In genomic region chr2:51589627-51590026, GRCm38 (mm10) we compare ENCODE assay signal across 26 mouse cellular contexts. TPM values are rescaled to one million over a fixed set of nuclear protein-coding genes. Genes with fewer than 3 reads are reported as not detected.
A peak's percentile ranks its signal among the peaks of the same experiment; 100 is the strongest.
DNase-seq lines count a peak whose midpoint lies in the region; ATAC-seq lines count a peak whose summit lies in the region.
"Had no signal": no experiment of that assay in that cellular context is flagged by ENCODE, and none has a peak within 500 bp of the region (broad histone marks: within the 10 kb centered on the region; RNA-seq: fewer than 3 reads in every experiment).

No protein-coding gene starts in this region.

- DNase-seq in midbrain, embryonic 11.5 days (ENCODE audit: low spot score, missing footprints), result peak; percentile 81
- no peak for DNase-seq in midbrain, embryonic 10.5 days (ENCODE audit: low spot score)
- peak; percentile 58 for DNase-seq in retina, postnatal 1 day
- DNase-seq in lung, postnatal 36 days, result no peak
- DNase-seq in adrenal gland, postnatal 36 days, result no peak
- DNase-seq: adrenal gland, adult 8-10 months; cerebellum, adult 11 months; cerebellum, postnatal 36 days; kidney, adult 18-20 months; lung, postnatal 4 days; thymus, postnatal 25 days had no signal

- no peak overlapping the region for H3K4me2 ChIP-seq in midbrain, embryonic 11.5 days
- H3K4me2 ChIP-seq: limb, embryonic 12.5 days; liver, embryonic 12.5 days; lung, embryonic 14.5 days; neural tube, embryonic 12.5 days had no signal

- no peak overlapping the region for H3K9ac ChIP-seq in midbrain, embryonic 11.5 days (ENCODE audit: low read length)
- H3K9ac ChIP-seq: limb, embryonic 12.5 days; liver, embryonic 12.5 days; lung, embryonic 14.5 days; neural tube, embryonic 12.5 days had no signal

- no peaks in the 10 kb centered on the region for H3K9me3 ChIP-seq in midbrain, embryonic 11.5 days (ENCODE audit: control insufficient read depth, low read length)
- H3K9me3 ChIP-seq in midbrain, embryonic 10.5 days (replicated peaks), result no peaks in the 10 kb centered on the region
- H3K9me3 ChIP-seq: embryonic facial prominence, embryonic 10.5 days; limb, embryonic 12.5 days; liver, embryonic 12.5 days; neural tube, embryonic 12.5 days had no signal

- no peak for ATAC-seq in midbrain, embryonic 11.5 days (ENCODE audit: low FRiP score)
- peak; percentile 60 for ATAC-seq in granulocyte monocyte progenitor cell, adult 5-6 weeks (replicated peaks; ENCODE audit: poor library complexity, severe bottlenecking)
- ATAC-seq in megakaryocyte, adult 5-6 weeks (ENCODE audit: poor library complexity, severe bottlenecking), result peak; percentile 16; the same call in 1 of the 2 replicates
- ATAC-seq: liver, embryonic 12.5 days had no signal

- H3K27me3 ChIP-seq in midbrain, embryonic 11.5 days (ENCODE audit: control insufficient read depth, insufficient read depth, low read length), result no peaks in the 10 kb centered on the region
- no peaks in the 10 kb centered on the region for H3K27me3 ChIP-seq in midbrain, embryonic 10.5 days (ENCODE audit: low read depth, poor library complexity, severe bottlenecking)
- H3K27me3 ChIP-seq: liver, embryonic 12.5 days; neural tube, embryonic 12.5 days had no signal

- WGBS in midbrain, embryonic 11.5 days, result 52% methylated on average over 1 of the region's 1 CpGs
- 70% methylated on average over 1 of the region's 1 CpGs for WGBS in midbrain, embryonic 10.5 days

- peak overlapping the region; percentile 20; the same call in 1 of the 2 replicates for H3K27ac ChIP-seq in midbrain, embryonic 11.5 days (ENCODE audit: low read depth, low read length)
- H3K27ac ChIP-seq in midbrain, embryonic 10.5 days (replicated peaks), result no peak overlapping the region
- H3K27ac ChIP-seq: embryonic facial prominence, embryonic 10.5 days; limb, embryonic 12.5 days; liver, embryonic 12.5 days; neural tube, embryonic 12.5 days had no signal

- H3K36me3 ChIP-seq in midbrain, embryonic 11.5 days (ENCODE audit: control insufficient read depth, insufficient read depth, low read length), result no peaks in the 10 kb centered on the region
- H3K36me3 ChIP-seq in midbrain, embryonic 10.5 days, result no peaks in the 10 kb centered on the region
- H3K36me3 ChIP-seq: embryonic facial prominence, embryonic 10.5 days; limb, embryonic 12.5 days; liver, embryonic 12.5 days; neural tube, embryonic 12.5 days had no signal

- no peaks in the 10 kb centered on the region for H3K4me1 ChIP-seq in midbrain, embryonic 11.5 days (ENCODE audit: control insufficient read depth, insufficient read depth, low read length)
- peaks cover 9% of the 10 kb centered on the region for H3K4me1 ChIP-seq in midbrain, embryonic 10.5 days
- H3K4me1 ChIP-seq: liver, embryonic 12.5 days had no signal

- no peak overlapping the region for H3K4me3 ChIP-seq in midbrain, embryonic 11.5 days (ENCODE audit: low read depth, low read length)
- H3K4me3 ChIP-seq in midbrain, embryonic 10.5 days, result no peak overlapping the region
- H3K4me3 ChIP-seq: embryonic facial prominence, embryonic 10.5 days; limb, embryonic 12.5 days; liver, embryonic 12.5 days; neural tube, embryonic 12.5 days had no signal

RNA-seq across cellular contexts. Expression of gene Tas2r134, which starts 37.7 kb away (rescaled TPM):
- polyA plus RNA-seq in midbrain, embryonic 11.5 days (2014; fragmentation: Nextera tagmentation; extraction: Ambion mirVana), result not detected in 2 replicates
- not detected in 2 replicates for polyA plus RNA-seq in midbrain, embryonic 10.5 days (2016; fragmentation: Nextera tagmentation; extraction: Ambion mirVana)
- not detected in 2 replicates for total RNA-seq in granulocyte monocyte progenitor cell, adult 5-6 weeks (2014; fragmentation: Nextera tagmentation)
- not detected in 2 replicates for total RNA-seq in granulocyte monocyte progenitor cell, adult 5-6 weeks (2017)
- not detected in 2 replicates for total RNA-seq in megakaryocyte, adult 5-6 weeks (2015)
- total RNA-seq in megakaryocyte, adult 5-6 weeks (2017), result not detected in 2 replicates
- not detected for total RNA-seq in adrenal gland, postnatal 36 days (2021)
- total RNA-seq: adrenal gland, adult 8-10 months; gastrocnemius, adult 8-10 months; heart, adult 8-10 months; layer of hippocampus, adult 18-20 months; layer of hippocampus, postnatal 25 days; left cerebral cortex, postnatal 10 days; monocyte, adult 5-6 weeks had no signal
- polyA plus RNA-seq: embryonic facial prominence, embryonic 10.5 days; heart, postnatal 0 days; limb, embryonic 12.5 days; liver, embryonic 12.5 days; lung, embryonic 14.5 days; neural tube, embryonic 12.5 days; testis, adult 2 months had no signal

Comparison
In these comparisons a context has a peak if more than half of its experiments do, and no peak if none do; other contexts are left out.
1. DNase-seq: peak in midbrain, embryonic 11.5 days (single experiment) and retina, postnatal 1 day (single experiment); none in midbrain, embryonic 10.5 days (single experiment), lung, postnatal 36 days (single experiment) and adrenal gland, postnatal 36 days (0 of 2).